Mouse (Mus musculus) forebrain, embryonic 11.5 days (tissue): ENCODE data around the gene 4931440F15Rik. TPM values are rescaled to one million over a fixed set of nuclear protein-coding genes. Genes with fewer than 3 reads are reported as not detected.

Experiments
- ATAC-seq: fragments of 200-750 bp; cut with Nextera tagmentation; replicated peaks from 2 replicates; pipeline ENCODE4 v1.8.0; 2017; ENCODE audit warnings: moderate TSS enrichment; ENCODE audit not compliant: low FRiP score
- DNase-seq: peaks from one replicate; pipeline ENCODE4 v3.0.0-alpha.2; 2017; ENCODE audit warnings: low spot score
- H3K27ac ChIP-seq: fragments of 300-500 bp; sonication (generic); 2 replicates; pipeline ENCODE4 v1.5.1; 2014; ENCODE audit warnings: low read depth, low read length
- H3K27me3 ChIP-seq: fragments of 300-500 bp; sonication (generic); 2 replicates; pipeline ENCODE4 v1.6.1; 2014; ENCODE audit warnings: mild to moderate bottlenecking, low read length, mixed read lengths; ENCODE audit not compliant: control insufficient read depth, insufficient read depth
- H3K36me3 ChIP-seq: fragments of 300-500 bp; sonication (generic); 2 replicates; pipeline ENCODE4 v1.6.1; 2014; ENCODE audit warnings: mild to moderate bottlenecking, low read length, moderate library complexity, mixed read lengths; ENCODE audit not compliant: control insufficient read depth, insufficient read depth
- H3K4me1 ChIP-seq: fragments of 300-500 bp; sonication (generic); replicated peaks from 2 replicates; pipeline ENCODE4 v1.6.1; 2014; ENCODE audit warnings: low read length, mixed read lengths; ENCODE audit not compliant: control insufficient read depth, insufficient read depth
- H3K4me2 ChIP-seq: fragments of 300-500 bp; sonication (generic); 2 replicates; pipeline ENCODE4 v1.6.1; 2014; ENCODE audit warnings: low read depth, mild to moderate bottlenecking, low read length, moderate library complexity, mixed read lengths; ENCODE audit not compliant: severe bottlenecking
- H3K4me3 ChIP-seq: fragments of 300-500 bp; sonication (generic); 2 replicates; pipeline ENCODE4 v1.5.1; 2014; ENCODE audit warnings: low read depth, low read length
- H3K9ac ChIP-seq: fragments of 300-500 bp; sonication (generic); 2 replicates; pipeline ENCODE4 v1.6.1; 2014; ENCODE audit warnings: low read length
- H3K9me3 ChIP-seq: fragments of 300-500 bp; sonication (generic); 2 replicates; pipeline ENCODE4 v1.6.1; 2016; ENCODE audit warnings: low read length, mixed read lengths; ENCODE audit not compliant: control insufficient read depth
- WGBS: fragments of 180-500 bp; shearing (Covaris S2); extraction: QIAGEN DNeasy Blood & Tissue Kit; methylation state at CpG from one replicate; pipeline ENCODE4 v1.1.7; 2014; 5-methylcytosine and 5-hydroxymethylcytosine counted together
- polyA plus RNA-seq: library from polyadenylated mRNA; unstranded; fragments of >200 nt; fragmentation: Nextera tagmentation; extraction: Ambion mirVana; gene quantifications from 2 replicates; pipeline ENCODE4 v1.2.1, GENCODE M21; 2014

4931440F15Rik gene
- polyA plus RNA-seq, 1 experiment from 2014 or later = 0.13 TPM

DNA sequence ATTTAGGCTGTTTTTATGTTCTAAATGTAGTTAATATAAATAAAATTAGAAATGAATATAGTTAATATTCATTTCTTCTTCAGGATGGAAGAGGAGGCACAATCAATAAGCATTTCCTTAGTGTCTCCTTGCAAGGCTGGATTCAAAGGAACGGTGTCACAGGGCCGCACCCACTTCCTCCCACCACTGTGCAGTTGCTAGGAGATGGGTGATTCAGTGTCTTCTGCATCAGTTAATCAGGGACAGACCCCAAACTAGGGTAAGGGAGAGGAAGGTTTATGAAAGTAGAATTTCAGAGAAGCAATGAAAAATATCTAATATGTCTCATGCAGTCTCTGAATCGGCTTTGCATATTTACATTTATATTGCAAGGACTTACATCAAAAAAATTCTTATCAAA is 15.1 kb downstream of the 4931440F15Rik start:
- DNase-seq = no peak

DNA sequence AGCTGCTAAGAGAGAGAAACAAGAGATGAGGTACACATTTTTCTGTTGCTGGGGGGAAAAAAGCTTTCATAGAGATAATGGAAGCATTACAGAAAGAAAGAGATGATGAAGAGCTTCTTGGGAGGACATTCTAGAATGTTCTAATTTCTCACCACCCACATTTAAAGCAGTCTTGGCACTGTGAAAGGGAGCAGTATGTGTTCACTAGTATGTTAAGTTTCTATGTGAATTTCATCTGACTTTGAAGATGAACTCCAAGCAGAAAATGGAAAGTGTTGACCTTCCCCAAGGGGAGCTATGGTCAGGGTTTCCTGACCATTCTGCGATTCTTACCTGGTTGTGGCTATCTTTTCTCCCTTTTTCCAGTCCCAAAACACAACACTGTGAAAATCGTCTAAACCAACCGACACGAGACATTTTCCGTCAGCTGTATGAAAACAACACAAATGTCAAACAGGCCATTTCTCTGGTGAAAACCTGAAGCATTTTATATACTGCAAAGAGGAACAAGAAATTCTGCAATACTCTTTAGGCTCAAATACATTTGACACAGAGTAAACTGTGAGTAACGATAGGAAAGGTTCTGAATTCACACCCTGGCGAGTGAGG is 16.4 kb downstream of the 4931440F15Rik start:
- H3K9ac ChIP-seq = no peak overlapping the region
- no peak overlapping the region for H3K4me3 ChIP-seq
- no peak overlapping the region for H3K27ac ChIP-seq
- DNase-seq (no peak), ATAC-seq (no peak)
- H3K4me1 ChIP-seq = no peaks in the 10 kb centered on the region
- H3K4me2 ChIP-seq = no peak overlapping the region
- H3K36me3 ChIP-seq = no peaks in the 10 kb centered on the region
- no peaks in the 10 kb centered on the region for H3K27me3 ChIP-seq
- no peaks in the 10 kb centered on the region for H3K9me3 ChIP-seq
- WGBS = 90% methylated on average over 7 of the region's 7 CpGs

More for the DNA sequence above, 15.1 kb downstream of the 4931440F15Rik start:
- H3K36me3 ChIP-seq = no peaks in the 10 kb centered on the region
- no peak overlapping the region for H3K4me3 ChIP-seq
- no peak overlapping the region for H3K4me2 ChIP-seq
- no peaks in the 10 kb centered on the region for H3K9me3 ChIP-seq
- H3K4me1 ChIP-seq = no peaks in the 10 kb centered on the region
- H3K9ac ChIP-seq = no peak overlapping the region
- WGBS = 92% methylated on average over 3 of the region's 3 CpGs
- no peak overlapping the region for H3K27ac ChIP-seq
- ATAC-seq = no peak
- H3K27me3 ChIP-seq = no peaks in the 10 kb centered on the region

DNA sequence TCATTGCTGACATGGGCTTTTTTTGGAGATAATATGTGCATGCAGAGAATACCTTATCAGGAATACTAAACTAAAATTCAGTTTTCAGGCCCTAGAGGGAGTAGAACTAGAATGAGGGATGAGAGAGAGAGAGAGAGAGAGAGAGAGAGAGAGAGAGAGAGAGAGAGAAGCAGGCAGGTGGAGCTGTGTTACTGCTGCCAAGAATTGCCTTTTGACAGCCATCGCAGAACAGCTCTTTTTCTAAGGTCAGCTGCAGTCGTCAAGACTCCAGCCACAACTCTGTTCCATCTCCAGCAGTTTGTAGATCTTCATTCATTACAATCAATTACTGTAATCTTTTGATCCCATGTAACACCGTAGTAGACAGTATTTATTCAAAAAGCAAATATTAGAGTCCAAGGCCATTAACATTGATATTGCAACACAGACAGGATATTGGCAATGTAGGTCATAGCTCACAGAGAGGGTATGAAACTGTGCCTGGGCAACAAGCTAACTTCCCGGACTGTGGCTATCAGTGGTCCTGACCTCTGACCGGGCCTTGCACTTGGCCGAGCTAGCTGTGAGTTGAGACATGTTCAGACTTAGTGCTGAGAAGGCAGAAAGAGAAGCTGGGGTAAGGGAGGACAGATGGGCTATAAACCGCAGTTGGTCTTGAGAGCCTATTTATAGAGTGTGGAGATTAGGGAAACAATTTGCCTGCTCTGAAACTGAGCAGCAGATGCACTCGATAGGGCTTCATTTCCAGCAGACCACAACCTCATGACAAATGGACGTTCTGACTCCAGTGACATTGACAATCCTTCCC is 17.1 kb downstream of the 4931440F15Rik start:
- H3K4me3 ChIP-seq = no peak overlapping the region
- DNase-seq (no peak), ATAC-seq (no peak)
- WGBS = 82% methylated on average over 9 of the region's 9 CpGs
- H3K9ac ChIP-seq = no peak overlapping the region
- H3K4me1 ChIP-seq = no peaks in the 10 kb centered on the region
- no peak overlapping the region for H3K27ac ChIP-seq
- no peaks in the 10 kb centered on the region for H3K27me3 ChIP-seq
- no peak overlapping the region for H3K4me2 ChIP-seq
- no peaks in the 10 kb centered on the region for H3K9me3 ChIP-seq
- no peaks in the 10 kb centered on the region for H3K36me3 ChIP-seq

DNA sequence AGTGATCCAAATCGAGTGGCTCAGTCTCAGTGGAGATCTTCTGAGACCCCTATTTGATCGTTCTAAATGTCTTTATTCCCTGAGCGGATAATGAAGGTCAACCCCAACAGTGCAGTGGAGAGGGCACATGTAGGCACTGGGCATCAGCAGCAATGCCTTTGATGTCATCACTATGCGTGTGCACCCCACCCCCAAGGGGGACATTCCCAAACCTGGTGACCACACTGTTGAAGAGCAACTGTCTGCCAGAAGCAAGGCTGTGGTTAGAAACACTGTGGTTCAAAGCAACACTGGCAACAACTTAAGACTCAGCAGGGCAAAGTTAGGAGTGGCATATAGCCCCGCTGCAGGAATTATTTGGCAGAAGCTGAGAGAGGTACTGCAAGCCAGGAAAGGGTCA is 18.1 kb downstream of the 4931440F15Rik start:
- Histone ChIP-seq H3K9me3 (no peaks in the 10 kb centered on the region), H3K27ac (no peak overlapping the region), H3K36me3 (no peaks in the 10 kb centered on the region), H3K4me1 (no peaks in the 10 kb centered on the region), H3K9ac (no peak overlapping the region), H3K27me3 (no peaks in the 10 kb centered on the region), H3K4me3 (no peak overlapping the region), H3K4me2 (no peak overlapping the region)
- DNase-seq = no peak
- ATAC-seq = no peak
- WGBS = 86% methylated on average over 5 of the region's 5 CpGs

DNA sequence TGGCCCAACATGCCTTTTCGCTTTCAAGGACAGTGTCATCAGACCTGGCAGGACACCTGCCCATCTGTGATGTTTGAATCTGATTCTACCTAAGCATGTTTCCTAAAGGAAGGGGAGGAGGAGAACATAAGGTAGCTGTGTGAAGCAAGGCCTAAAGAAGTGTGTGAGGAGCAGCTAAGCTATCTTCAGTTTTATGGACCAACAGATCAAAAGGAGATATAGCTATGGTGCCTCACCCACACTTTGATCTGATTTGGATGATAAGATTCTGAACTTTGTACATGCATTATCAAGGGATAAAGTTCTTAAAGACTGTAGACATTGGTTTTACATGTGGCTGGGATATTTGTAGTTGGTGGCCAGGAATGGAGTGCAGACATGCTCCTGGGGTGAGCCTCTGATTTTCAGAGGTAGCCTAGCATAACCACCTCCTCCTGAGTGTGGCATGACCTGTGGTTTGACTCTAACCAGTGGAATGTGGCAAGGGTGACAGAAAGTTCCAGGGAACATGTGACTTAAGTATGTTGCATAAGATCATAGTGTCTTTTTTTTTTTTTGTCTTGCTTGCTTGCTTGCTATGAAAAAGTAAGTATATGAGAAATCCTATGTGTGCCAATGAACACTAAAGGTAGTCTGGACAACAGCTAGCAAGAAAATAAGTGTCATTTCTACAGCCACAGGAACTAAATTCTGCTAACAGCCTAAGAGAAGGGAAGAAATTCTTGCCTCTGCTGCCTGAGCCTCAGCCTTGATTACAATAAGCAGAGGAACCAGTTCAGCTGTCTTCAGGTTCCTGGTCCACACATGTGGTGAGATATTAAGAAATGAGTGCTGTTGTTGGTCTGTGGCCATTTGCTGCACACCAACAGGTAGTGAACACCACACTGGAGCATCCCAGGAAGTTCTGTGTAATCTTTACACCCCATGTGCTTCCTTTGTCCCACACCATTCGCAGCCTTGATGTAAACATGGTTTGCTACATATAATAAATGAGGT is 23.7 kb downstream of the 4931440F15Rik start:
- Histone ChIP-seq H3K27me3 (no peaks in the 10 kb centered on the region), H3K27ac (no peak overlapping the region), H3K9ac (no peak overlapping the region), H3K4me2 (no peak overlapping the region), H3K9me3 (no peaks in the 10 kb centered on the region), H3K4me1 (no peaks in the 10 kb centered on the region), H3K36me3 (no peaks in the 10 kb centered on the region), H3K4me3 (no peak overlapping the region)
- ATAC-seq = no peak
- WGBS = 94% methylated on average over 2 of the region's 2 CpGs
- no peak for DNase-seq

DNA sequence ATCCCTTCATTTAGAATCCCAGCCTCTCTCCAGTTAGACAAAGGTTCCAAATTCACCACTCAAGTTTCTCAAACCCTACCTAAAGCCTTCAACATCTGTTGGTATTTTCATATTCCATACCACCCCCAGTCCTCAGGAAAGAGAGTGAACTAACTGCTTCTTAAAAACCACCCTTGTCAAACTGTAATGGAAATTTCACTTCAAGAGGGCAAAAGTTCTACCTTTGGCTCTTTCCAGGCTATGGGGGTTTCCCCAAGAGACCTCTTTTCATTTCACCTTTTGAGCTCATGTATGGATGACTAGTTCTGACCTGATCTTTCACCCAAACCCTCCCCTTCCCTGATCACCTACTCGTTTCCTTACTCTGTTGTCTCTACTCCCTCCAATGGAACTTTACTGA is 25.6 kb downstream of the 4931440F15Rik start:
- Histone ChIP-seq H3K4me2 (no peak overlapping the region), H3K4me1 (no peaks in the 10 kb centered on the region), H3K36me3 (no peaks in the 10 kb centered on the region), H3K27ac (no peak overlapping the region), H3K4me3 (no peak overlapping the region), H3K27me3 (no peaks in the 10 kb centered on the region), H3K9me3 (no peaks in the 10 kb centered on the region), H3K9ac (no peak overlapping the region)
- ATAC-seq (no peak), DNase-seq (no peak)
- WGBS = 85% methylated on average over 1 of the region's 1 CpGs

DNA sequence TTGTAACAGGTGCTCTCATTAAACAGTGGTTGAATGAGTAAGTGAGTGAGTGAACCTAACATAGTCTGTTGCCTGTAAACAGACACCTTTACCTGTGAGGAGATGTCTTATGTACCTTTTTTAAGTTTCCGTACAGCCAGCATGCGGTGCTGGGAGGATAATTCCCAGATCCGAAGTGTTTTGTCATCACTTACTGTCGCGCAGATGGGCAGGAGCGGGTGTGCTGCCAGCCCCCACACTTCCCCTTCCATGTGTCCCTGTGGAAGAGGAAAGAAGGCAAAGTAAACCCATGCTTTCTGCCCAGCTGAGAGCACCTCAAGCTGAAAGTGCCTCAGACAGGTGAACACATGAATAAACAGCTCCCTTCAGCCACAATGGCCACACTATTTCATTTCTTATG is 30.4 kb downstream of the 4931440F15Rik start:
- WGBS = 93% methylated on average over 6 of the region's 6 CpGs
- H3K27me3 ChIP-seq = no peaks in the 10 kb centered on the region
- H3K4me3 ChIP-seq = no peak overlapping the region
- DNase-seq (no peak), ATAC-seq (no peak)
- H3K4me1 ChIP-seq = no peaks in the 10 kb centered on the region
- H3K27ac ChIP-seq = no peak overlapping the region
- no peaks in the 10 kb centered on the region for H3K36me3 ChIP-seq
- no peak overlapping the region for H3K9ac ChIP-seq
- no peak overlapping the region for H3K4me2 ChIP-seq
- no peaks in the 10 kb centered on the region for H3K9me3 ChIP-seq

DNA sequence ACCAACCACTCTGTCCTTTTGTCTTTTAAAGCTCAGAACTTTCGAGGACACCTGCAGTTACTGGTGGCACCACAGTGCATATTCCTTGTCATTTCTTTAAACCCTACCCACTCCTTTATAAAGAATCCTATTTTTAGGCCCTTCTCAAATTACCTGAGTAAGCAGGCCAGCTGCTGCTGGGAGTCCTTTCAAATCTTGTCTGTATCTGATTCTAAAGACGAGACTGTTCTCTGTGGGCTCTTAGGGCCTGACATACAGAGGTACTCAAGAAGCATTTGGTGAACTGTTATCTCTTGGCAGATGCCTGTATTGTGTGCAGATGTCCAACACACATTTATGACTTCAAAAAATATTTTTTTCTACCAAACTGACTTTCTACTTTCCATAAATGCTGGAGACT is 31.0 kb downstream of the 4931440F15Rik start:
- H3K4me3 ChIP-seq = no peak overlapping the region
- H3K9me3 ChIP-seq = no peaks in the 10 kb centered on the region
- 51% methylated on average over 2 of the region's 2 CpGs for WGBS
- H3K27me3 ChIP-seq = no peaks in the 10 kb centered on the region
- H3K27ac ChIP-seq = no peak overlapping the region
- H3K36me3 ChIP-seq = no peaks in the 10 kb centered on the region
- H3K9ac ChIP-seq = no peak overlapping the region
- ATAC-seq (no peak), DNase-seq (no peak)
- H3K4me1 ChIP-seq = no peaks in the 10 kb centered on the region
- H3K4me2 ChIP-seq = no peak overlapping the region
